Mouse (Mus musculus) G1E-ER4 (cell line): Measurements from ENCODE around the gene Ptger1. TPM values are rescaled to one million over a fixed set of nuclear protein-coding genes. Genes with fewer than 3 reads are reported as not detected.

ENCODE experiments used
- GATA1 ChIP-seq: IDR thresholded peaks from one replicate; pipeline ENCODE4 v1.8.0; 2012; ENCODE audit warnings: low read length, inconsistent platforms
- polyA plus RNA-seq: library from polyadenylated mRNA; stranded (reverse); fragments of >175 nt; gene quantifications from 2 replicates; pipeline ENCODE4 v1.2.3, GENCODE M21; 2012

Gene Ptger1
- polyA plus RNA-seq, 1 experiment: 0.13 TPM

GRCm38 (mm10) chr8:83700423-83701085, 34.1 kb downstream of the Ptger1 start:
- no peak for TF ChIP-seq GATA1

DNA sequence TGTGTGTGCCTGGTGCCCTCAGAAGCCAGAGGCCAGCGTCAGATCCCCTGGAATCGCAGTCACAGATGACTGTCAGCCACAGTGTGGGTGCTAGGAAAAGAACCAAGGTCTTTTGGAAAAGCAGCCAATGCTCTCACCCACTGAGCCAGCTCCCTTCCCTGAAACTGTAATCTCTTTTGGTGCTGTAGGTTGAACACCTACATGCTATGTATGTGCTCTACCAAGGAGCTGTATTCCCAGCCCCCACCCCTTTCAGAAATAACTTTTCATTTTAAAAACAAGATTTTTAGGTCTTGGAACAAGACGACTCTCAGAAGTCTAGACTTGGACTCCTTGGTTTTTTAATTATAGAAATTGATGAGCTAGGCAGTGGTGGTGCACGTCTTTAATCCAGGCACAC, 36.9 kb downstream of the Ptger1 start:
- TF ChIP-seq GATA1: no peak

DNA sequence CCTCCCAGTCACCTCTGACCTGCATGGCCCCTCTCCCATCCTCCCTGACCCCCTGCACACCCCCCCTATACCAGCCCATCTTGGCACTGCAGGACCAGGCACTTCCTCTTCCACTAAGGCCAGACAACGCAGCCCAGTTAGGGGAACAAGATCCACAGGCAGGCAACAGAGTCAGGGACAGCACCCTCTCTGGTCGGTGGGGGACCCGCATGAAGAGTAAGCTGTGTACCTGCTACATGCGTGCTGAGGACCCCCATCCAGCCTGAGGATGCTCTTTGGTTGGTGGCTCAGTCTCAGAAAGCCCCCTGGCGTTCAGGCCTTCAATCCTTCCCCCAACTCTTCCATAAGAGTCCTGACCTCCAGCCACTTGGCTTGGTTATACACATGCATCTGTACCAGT, 39.9 kb downstream of the Ptger1 start:
- no peak for TF ChIP-seq GATA1

GRCm38 (mm10) chr8:83707554-83707953, 41.1 kb downstream of the Ptger1 start:
- TF ChIP-seq GATA1: no peak

DNA sequence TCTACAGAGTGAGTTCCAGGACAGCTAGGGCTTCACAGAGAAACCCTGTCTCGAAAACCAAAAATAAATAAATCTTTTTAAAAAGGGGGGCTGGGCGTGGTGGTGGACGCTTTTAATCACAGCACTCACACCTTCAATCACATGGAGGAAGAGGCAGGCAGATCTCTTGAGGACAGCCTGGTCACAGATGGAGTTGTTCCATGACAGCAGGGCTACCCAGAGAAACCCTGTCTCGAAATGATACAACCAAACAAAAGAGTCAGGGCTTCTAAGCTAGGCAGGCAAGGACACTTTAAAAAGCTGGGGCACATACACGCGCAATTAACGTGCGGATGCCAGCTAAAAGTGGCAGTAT, 48.2 kb downstream of the Ptger1 start:
- no peak for TF ChIP-seq GATA1

GRCm38 (mm10) chr8:83715031-83715690, 48.7 kb downstream of the Ptger1 start, which contains the start of gene Ddx39:
Gene Ddx39, plus strand, starts transcription at chr8:83715177.
- no peak for TF ChIP-seq GATA1

DNA sequence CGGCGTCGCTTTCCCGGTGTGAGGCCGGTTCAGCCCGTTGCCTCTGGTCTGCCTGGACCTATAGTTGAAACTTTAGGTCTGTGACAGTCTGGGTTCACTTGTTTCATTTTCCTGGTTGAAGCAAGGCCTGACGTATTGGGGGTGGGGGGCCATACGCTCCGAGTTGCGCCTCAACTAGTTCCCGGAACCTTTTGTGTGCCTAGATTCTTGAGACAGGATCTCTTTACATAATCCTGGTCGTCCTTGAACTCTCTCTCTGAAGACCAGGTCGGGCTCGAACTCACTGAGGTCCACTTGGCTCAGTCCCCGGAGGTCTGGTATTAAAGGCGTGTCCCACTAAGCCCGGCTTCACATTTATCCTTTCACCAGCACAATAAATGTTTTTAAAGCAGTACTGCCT, 49.3 kb downstream of the Ptger1 start:
- no peak for TF ChIP-seq GATA1

GRCm38 (mm10) chr8:83716563-83716962, 50.1 kb downstream of the Ptger1 start:
- no peak for TF ChIP-seq GATA1

DNA sequence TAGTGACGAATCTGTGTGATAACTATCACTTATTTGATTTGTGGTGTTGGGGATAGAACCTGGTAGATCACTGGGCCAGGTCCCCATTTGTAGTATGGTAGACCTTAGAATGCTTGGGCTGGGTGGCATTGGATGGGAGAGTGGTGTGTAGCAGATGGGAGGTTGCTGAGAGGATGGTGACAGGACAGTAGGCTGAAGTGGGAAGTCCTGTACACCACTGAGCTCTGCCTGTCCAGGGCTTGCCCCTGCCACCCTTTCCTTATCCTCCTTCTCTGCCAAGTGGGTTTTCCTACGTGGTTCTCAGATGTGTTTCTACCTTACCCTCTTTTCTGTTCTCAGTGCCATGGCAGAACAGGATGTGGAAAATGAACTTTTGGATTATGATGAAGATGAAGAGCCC, 52.6 kb downstream of the Ptger1 start:
- no peak for TF ChIP-seq GATA1

- TF ChIP-seq GATA1: no peak
These were observed 53.2 kb downstream of the Ptger1 start for GRCm38 (mm10) chr8:83719693-83720092.

GRCm38 (mm10) chr8:83721405-83722025, 55.0 kb downstream of the Ptger1 start:
- TF ChIP-seq GATA1: no peak

Other genes with a start within 250 kb of the Ptger1 start
- 1.4 and 1.8 TPM in 2 replicates for gene Scoc, start 208.3 kb upstream of the Ptger1 start, polyA plus RNA-seq
- not detected in 2 replicates for gene Olfr370, start 130.9 kb upstream of the Ptger1 start, polyA plus RNA-seq
- gene Ndufb7, start 100.0 kb upstream of the Ptger1 start, polyA plus RNA-seq: 277 and 338 TPM in 2 replicates
- 121 and 229 TPM in 2 replicates for gene Tecr, start 58.7 kb upstream of the Ptger1 start, polyA plus RNA-seq
- 48.1 and 64.0 TPM in 2 replicates for gene Dnajb1, start 58.5 kb upstream of the Ptger1 start, polyA plus RNA-seq
- 63.1 and 78.2 TPM in 2 replicates for gene Gipc1, start 14.0 kb upstream of the Ptger1 start, polyA plus RNA-seq
- 75.4 and 91.7 TPM in 2 replicates for gene Pkn1, start 32.5 kb downstream of the Ptger1 start, polyA plus RNA-seq
- 61.0 and 78.7 TPM in 2 replicates for gene Ddx39, start 48.5 kb downstream of the Ptger1 start, polyA plus RNA-seq
- gene Adgre5, start 74.6 kb downstream of the Ptger1 start, polyA plus RNA-seq: 49.5 and 69.7 TPM in 2 replicates
- 28.6 and 31.7 TPM in 2 replicates for gene Adgrl1, start 233.4 kb downstream of the Ptger1 start, polyA plus RNA-seq